Mouse (Mus musculus) ovary, postnatal 14 days (tissue): ENCODE results near the gene Gatb.

Source experiments
- DNase-seq: peaks from one replicate; pipeline ENCODE4 v3.0.0; 2022; ENCODE audit warnings: low spot score

The Gatb gene

DNA sequence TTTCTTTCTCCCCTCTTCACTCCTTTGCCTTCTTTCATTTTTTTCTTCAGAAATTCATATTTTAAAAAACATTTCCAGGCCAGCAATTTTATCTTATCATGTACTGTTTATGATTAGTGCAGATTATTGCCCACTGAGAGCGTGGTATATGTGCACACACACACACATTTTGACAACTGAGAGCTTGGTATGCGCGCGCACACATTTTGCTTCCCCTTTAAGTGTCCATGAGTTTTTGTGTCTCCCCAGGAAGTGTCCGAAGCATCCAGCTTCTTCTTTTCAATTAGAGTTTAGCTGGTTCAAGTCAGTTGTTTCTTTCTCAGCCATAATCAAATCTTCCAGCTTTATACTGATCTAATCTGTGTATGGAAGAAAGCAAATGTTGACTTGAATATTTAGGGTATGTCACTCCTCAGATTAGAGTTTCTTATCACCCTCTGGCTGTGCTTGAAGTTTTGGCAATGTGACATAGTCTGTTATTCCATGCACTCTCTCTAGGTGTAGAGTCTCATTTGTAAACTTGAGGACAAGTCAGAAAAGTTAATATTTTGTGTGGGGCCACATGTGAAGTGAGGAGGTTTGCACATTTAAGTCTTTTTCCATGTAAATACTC is 18.8 kb downstream of the Gatb start:
- DNase-seq, result no peak

DNA sequence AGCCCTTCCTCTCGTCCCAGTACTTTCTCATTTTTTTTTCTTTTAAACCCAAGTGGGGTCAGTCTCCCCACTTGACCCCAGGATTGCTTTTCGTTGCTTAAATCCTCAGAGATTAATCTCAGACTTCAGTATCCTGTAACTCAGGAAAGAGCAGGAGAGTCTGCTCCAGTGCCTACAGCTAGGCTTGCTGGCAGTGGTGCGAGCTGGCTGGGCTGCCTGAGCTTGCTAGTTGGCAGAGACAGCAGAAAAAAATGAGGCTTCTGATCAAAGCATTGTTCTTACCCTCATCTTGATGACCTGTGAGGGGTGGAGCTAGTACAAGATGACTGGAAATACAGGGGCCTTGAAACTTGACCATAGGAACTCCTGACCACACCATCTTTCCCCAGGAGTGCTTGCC is 20.5 kb downstream of the Gatb start:
- DNase-seq, result no peak

DNA sequence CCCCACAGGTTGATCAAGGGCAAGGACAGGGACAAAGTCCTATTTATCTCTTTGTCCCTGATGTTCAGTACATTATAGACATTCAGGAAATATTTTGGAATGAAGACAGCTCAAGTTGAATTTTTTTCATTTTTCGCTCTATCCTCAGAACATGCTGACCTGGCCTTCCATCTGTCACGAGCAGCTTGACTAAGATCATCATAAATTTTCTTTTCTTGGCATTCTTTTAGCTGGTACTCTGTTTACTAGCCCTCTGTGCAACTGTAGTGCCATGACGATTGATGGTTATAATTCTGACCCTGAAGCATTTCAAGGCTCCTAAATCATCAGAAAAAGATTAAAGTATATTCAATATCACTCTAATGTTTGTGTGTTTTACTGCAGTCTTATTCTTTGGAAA is 25.6 kb downstream of the Gatb start:
- DNase-seq, result no peak

DNA sequence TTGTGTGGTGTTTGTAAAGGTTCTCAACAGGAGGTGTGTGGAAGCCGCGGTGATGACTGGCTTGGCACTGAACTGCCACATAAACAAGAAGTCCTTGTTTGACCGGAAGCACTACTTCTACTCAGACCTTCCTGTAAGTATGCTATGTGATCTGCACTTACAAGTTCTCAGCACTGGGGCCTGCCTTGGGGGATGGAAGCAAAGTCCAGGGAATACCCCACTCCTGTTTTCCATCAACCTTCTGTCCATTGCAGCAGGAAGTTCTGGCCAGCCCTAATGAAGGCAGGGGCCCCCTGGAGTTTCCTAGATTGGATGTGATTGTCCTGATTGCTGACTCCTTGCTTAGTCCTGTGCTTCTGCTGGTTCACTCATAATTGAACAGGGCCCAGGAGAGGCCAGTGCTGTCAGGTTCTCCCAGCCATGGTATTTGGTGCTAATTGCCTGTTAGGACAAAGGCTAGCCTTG is 28.0 kb downstream of the Gatb start:
- DNase-seq, result no peak

DNA sequence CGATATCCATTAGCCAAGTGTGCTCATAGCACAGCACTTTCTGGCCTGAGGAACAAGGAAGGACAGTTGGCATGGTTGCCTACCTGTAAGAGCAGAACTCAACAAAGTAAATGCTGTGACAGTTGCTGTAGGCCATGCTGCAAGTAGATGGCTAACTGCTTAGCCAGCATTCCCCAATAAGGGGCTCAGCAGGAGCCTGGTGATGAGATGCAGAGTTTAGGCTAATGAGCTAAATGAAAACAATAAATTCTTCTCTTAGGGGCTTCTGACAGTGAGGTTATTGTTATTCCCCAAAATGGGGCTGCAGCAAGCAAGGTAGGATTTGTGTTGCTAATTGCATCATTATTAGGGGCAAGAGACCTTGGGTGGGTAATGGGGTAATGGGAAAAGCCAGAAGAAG is 29.9 kb downstream of the Gatb start:
- no peak for DNase-seq

DNA sequence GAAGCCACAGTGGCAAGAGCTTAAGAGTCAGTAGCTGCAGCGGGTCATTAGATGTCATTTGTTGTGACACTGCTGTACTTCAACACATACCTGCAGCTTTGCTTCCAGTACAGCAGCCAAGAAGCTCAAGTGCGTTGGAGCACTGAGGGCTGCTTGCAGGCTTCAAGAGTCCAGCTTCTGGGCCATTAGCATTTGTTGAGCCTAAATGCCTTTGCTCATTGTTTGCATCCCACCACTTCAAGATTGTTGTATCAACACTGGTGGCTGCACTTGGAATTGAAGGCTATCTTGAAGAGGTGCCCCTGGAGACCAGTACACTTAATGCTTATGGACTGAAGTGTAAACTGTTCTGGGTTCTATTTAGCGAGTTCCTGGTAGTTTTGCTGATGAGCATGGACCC is 33.0 kb downstream of the Gatb start:
- no peak for DNase-seq

DNA sequence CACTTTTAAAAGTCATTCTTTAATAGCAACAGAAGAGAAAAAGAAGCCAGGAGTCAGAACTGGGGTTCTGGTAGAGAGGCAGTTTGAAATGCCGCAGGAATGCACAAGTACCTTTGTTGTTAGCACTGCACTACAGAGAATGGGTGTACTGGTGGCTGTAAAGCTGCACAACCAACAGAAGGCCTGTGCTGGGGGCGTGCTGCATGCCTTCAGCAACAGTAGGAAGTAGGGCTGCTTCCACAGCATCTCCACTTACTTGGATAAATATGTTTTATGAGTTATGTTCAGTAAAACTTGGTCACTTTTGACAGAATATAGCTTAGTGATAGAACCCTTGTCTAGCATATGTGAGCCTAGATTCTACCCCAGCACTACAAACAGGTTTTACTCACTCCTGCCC is 33.8 kb downstream of the Gatb start:
- no peak for DNase-seq

DNA sequence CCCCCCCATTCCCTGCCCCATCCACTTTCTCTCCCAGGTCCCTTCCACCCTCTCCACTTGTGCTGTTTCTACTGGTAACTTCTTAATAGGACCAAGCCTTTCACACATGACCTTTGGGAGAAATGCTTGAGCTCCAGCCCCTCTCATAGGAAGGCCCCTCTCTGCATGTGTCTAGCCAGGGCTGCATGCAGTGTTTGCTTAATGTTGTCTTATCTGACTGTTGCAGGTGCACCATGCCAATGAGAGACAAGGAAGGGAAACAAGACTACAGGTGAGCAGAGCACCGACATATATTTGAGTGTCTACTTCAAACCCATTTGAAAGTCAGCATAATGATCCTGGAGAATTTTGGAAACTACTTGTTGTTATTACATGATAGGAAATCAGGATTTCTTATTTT is 42.5 kb downstream of the Gatb start:
- no peak for DNase-seq

DNA sequence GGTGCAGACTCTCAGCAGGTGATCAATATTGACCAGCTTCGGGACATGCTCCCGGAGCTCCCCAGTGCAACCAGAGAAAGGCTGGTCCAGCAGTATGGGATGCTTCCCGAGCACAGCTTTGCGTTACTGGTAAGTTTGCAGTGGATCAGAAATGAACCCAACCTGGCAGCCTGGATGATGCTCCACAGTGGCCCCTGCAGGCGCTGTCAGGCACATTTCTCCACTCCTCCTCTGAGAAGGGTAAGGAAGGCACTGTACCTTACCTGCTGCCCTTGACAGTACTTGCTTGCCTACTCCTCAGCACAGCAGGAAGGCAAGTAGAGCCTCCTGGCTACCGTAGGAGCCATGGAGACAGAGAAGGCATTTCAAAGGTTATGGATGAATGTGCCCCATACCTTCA is 45.0 kb downstream of the Gatb start:
- no peak for DNase-seq

DNA sequence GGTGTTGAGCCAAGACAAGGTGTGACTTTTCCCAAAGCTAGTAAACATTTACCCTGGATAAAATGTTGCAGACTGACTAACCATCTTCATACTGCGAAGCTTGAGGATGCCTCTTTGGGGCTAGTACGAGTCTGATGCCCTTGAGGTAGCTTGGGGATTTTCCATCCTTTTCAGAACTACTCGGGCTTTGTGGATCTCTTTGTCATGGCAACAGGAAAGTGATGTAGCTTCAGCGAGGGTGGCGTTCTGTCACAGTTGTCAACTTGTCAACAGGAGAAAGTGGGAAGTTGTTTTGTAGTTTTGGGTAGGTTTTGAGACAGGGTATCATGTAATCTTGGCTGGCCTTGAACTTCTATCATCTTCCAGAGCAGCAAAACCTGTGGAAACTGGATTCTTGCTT is 45.4 kb downstream of the Gatb start:
- DNase-seq, result no peak

DNA sequence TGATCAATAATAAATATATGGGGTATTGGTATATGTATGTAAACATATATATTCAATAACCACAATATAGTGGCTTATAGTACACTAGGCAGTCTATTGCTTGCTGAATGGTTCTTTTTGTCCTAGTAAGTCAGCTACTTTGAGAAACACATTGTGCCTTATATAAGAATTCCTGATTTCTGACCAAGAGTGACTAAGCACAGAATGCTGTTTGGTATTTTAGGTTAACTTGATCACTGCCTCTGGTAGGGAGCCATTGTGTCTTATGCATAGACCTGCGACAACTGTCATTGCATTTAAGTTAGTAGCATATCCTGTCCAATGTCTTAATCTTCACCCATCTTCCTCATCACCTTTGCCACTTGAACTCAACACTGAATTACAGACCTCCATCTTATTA is 45.8 kb downstream of the Gatb start:
- no peak for DNase-seq

DNA sequence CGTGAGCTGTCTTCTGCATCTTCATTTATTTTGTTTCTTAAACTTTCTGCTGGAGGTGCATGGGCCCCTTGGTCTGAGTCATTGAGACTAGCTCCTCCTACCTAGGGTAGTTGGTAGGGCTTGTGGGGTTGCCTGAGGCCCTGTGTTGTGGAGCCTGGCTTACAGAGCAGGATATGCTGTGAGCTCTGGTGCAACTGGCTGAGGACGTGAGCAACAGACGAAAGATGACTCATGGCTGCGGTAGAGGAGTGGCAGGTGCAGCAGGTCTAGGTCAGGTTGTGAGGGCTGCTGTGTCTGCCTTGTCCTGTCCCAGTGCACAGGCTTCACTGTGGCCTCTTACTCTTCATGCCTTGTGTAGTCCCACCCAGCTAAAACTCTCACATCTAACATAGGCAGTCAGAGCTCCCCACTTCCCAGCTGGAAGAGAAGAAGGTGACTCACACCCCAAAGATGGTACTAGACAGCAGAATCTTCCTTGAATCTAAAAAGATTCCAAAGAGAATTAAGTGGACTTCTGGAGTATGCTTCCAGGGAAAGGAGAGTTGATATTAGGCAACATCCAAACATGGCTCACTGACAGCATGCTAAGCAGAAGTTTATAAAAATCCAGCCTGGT is 56.1 kb downstream of the Gatb start:
- DNase-seq, result no peak

DNA sequence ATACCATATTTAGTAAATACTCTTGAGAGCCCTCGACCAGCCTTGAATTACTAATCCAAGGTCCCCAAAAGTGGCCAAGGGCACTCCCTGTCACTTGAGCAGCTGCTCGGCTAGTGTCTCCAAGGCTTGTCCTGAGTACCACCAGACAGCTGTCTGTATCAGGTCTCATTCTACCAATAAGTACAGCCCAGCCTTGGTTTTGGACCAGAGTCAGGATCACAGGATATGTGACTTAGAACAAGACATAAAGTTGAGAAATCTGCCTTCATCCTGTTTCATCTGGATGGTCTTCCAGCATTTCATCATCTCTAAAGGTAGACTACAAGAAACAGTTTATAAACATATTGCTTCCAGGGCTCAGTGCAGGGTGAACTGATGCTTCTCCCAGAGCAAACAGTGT is 59.8 kb downstream of the Gatb start:
- DNase-seq, result no peak

DNA sequence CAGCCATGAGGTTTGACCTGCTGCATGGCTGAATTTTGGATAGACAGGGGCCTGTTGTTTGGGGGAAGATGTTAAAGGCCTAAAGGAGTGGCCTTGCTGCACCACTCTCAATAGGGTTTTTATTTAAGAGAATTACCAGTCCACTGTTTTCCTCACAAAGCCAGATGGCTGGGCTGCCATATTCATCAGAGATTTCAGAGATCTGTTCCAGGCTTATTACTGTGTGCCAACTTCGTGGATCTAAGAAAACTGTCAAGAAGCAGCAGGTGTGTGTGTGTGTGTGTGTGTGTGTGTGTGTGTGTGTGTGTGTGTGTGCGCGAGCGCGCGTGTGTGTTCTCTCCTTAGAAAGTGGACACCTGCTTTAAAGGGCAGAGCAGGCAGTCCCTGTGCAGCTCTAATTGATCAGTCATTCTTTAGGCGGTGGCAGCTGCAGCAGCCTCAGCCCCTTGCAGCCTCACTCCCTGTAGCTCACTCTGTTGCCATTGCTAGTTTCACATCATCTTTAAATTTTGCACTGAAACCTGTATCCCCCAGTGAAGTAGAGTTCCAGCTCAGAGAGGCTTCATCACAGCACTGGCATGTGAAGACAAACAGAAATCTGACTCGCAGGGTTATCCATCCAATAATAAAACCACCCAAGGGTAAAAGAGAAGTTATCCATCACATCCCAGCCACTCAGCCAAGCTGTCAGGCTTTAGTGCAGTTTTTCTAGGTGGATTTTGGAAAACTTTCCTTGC is 60.6 kb downstream of the Gatb start:
- no peak for DNase-seq

DNA sequence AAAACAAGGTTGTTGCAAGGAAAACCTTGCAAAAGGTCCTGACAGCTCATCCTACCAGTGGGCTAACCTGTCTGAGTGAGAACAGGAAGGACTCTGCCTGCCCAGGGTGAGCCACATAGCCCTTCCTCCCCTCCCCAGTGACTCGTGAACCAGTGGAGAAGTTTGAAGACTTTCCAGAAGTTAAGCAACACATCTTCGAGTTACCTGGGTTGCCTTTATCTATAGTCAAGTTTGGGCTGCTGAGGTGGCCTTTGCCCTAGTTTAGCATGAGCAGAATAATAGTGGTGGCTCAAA is 61.2 kb downstream of the Gatb start:
- DNase-seq, result no peak

DNA sequence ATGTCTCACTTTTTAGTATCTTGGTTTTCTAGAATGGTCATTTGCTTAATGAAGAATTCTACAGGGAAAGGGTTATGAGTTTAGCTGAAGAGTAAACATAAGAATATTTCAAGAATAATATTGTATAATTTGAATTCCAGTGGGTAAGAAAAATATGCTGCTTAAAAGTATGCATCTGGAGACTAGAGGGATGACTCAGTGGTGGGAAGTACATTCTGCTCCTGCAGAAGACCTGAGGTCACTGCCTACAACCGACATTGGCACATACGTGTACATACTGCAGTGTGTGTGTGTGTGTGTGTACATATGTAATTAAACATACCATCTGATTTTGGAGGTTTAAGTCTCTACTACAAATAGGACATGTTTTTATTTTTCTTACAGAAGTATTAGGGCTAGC is 61.7 kb downstream of the Gatb start:
- no peak for DNase-seq

DNA sequence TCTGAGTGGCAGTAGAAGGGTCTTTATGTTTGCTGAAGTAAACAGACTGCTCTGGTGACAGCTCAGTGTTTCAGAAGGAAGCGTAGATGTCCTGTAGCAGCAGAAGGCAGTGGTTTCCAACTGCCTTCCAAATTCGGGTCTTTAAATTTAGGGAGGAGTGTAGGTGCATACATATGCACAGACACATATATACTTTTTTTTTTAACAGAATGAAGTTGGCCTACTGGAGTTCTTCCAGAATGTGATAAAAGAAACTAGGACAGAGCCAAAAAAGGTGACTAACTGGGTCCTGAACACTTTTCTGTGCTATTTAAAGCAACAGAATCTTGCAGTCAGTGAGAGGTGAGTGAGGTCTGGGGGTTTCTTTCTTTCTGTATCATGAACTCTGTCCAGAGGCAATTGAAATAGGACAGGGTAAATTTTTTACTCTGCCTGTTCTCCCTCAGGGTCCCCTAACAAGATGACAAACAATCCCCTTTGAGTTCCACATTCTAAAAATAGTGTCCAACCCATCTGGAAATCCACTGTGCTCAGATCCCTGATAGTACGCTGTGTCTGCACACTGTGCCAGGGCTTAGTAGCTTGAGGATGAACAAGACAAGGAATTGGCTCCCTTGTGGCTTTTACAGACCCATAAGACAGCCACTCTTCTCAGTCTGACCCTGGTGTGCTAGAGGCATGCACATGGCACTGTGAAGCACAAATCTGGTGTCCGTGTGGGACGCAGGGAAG is 63.0 kb downstream of the Gatb start:
- no peak for DNase-seq

DNA sequence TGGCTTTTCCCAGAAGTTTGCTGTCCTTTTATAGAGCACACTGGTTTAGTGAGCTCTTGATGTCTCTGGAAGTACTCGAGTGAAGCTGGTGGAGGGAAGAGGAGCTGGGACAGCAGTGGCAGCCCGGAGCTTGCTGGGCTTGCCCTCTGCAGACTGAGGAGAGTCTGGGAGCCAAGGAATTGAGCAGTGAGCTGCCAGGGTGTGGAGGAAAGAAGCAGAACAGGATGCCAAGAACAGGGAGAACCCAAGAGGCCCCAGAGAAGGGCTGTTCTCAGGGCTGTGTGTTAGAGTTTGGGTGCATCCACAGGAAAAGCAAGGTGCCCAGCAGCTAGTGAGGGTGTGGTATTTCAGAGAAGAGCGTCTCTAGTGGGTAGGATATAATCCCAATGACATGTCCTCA is 67.8 kb downstream of the Gatb start:
- no peak for DNase-seq

DNA sequence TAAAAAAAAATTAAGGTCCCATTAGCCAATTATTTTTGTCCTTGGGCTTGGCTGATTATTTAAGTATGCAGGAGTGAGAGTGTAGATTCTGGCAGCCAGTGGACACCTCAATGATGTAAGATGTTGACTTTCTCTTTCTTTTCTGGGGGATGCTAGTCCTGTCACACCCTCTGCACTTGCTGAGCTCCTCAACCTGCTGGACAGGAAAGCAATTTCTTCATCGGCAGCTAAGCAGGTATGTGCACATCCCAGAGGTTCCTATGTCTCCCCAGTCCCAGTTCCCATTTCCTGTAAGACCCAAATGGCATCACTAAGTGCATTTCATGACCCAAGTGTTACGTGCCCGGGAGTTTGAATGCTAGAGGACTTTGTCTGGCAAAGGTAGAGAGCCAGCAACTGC is 70.9 kb downstream of the Gatb start:
- DNase-seq, result no peak

DNA sequence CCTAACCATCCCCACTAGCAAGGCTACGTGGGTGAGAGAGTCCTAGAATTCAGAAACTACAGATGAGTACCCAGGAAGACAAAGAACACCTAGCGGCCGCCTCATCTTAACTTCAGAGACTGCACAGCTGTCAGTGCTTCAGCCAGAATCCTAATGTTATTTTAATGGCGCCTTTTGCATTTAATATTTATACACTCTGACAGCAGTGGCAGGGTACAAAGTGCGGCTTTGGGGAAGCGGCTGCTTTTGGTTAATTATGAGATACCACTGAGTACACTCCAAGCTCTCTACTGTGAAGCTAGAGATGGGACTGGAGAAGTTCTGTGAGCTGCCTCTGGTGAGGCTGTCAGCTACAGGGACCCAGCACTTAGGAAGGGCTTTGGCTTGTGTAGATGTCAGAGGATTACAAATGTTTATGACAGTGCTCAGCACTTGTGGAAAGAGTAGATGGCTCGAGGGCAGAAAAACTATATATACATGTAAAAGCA is 71.6 kb downstream of the Gatb start:
- DNase-seq, result no peak

DNA sequence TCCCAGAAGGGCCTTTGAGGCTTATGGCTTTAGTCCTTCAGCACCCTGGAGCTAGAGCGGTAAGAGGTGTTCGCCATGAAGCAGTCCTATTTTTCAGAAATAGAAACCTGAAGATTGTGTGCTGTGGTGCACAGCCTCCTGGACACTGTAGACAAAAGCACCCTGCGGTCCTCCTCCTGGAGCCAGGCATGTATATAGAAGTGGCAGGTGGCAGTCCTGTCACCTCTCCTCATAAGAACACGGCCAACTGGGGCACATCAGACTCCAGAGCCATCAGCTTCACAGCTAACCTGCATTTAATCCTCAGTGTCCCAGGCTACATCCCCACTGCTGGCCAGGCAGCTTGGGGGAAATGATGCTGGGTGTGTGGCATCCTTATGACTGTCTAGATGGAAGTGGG is 75.3 kb downstream of the Gatb start:
- no peak for DNase-seq

DNA sequence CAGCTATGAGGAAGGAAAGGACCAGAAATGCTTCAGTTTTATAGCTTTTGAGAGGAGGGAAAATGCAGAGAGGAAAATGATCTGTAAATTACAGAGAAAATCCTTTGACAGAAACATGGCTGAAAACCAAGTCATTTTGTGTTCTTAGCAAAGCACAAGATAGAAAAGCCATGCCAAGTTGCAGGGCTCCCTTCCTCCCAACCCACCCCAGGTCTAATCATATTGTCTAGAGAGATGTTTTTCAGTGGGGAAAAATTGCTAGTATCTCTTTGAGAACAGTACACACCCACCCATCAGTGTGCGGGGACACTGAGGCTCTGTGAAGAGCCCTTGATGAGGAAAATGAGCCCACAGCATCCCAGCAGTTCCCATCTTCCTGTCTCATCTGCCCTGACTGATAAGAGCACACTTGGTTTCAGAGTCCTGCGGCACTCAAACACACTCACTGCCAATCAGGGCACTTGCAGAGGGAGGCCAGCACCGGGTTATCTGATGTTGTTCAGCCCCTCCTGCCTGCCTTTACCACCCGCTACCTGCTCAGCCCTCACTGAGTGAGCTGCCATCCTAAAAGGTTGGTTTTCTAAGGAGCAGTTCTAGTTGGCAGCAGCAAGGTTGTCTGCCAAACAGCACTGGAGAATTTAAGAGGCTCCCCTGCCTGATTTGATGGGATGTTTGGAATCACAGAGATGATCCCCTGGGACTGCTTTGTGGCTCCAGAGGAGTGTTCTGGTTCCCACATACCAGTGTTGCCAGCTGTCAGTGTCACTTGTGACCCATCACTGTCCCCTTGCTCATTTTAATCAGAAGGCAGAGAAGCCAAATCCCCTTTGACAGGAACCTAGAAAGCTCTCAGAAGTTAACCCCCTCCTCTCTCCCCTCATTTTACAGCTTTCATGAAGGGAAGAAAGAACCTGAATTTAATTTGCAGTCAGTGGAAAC is 79.1 kb downstream of the Gatb start:
- no peak for DNase-seq
